Mouse (Mus musculus): ENCODE data around the gene Gtf3c5. TPM values are rescaled to one million over a fixed set of nuclear protein-coding genes. Genes with fewer than 3 reads are reported as not detected.

The Gtf3c5 gene
- polyA plus RNA-seq, 1 experiment from 2014 or later, result 51.6 TPM

DNA sequence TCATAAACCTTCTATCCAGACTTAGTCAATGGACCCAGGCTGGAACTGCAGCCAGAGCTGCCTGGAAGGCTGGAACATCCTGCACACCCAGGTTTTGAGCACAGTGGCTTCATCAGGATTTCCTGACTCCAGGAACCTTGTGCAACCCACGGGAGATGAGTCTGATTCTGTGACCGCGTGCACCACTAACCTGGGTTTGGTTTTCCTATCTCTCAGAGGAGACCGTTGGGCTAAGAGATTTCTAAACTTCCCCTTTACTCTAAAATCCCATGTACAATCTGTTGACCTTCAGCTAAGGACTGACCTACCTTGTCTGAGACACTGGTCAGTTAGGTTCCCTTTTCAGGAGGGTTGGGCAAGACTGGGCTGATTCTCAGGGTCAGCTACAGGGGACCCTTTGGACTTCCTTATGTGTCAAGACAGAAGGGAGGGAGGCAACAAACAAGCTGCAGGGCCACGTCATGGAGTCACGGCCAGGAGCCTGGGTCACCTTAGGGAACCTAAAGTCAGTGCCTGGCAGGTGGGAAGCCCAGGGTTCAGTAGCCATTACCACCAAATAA lies 35.3 kb upstream of the Gtf3c5 start:
- Histone ChIP-seq H3K9ac (replicated peaks) (no peak overlapping the region), H3K4me1 (replicated peaks) (0 out of 2 replicates have a peak, but pooled peaks cover 4% of the 10 kb centered on the region), H3K4me3 (replicated peaks) (no peak overlapping the region), H3K36me3 (no peaks in the 10 kb centered on the region), H3K27ac (no peak overlapping the region), H3K9me3 (no peaks in the 10 kb centered on the region), H3K27me3 (peaks cover 21% of the 10 kb centered on the region), H3K4me2 (replicated peaks) (no peak overlapping the region)
- WGBS, result 83% methylated on average over 6 of the region's 6 CpGs
- no peak for ATAC-seq

DNA sequence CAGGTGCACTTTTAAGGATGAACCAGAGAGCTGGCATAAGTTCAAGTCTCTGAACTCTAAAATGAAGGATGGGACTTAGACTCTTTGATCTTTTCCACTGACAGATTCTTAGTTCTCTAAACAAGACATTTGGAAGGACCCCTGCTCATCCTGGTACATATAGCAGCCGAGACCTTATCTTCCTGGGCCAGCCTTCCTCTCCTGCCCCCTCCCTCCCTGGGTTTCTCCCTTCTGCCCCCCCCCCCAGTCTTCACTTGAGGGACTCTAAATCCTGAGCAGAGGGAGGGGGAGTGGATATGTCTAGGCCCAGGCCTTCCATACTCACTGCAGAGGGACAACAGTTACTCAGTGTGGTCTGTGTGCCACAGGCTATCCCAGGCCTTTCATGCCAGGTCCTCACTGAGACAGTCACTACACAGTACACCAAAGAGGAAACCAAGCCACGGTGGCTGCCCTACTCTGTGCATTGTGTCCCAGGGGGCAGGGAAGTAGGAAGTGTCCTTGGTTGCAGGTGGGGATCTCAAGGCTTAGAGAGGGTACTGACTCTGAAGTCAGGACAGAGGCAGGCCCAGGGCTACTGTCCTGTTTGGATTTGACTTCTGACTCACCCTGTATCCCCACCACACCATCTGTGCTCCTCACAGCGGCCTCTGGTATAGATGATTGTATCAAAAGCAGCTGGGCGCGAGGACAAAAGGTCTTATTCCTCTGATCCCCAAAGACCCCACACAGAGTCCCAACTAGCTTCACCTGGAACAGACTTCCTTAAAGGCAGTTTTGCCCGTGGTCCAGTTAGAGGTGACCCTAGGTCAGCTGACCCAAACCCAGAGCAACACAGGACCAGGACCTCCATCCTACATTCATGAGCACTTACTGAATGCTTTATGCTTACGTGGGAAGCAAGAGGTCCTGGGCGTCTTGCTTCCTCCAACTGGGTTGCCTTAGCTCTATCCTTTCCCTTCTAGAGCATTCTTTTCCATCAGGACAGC lies 34.2 kb upstream of the Gtf3c5 start:
- H3K4me3 ChIP-seq (replicated peaks), result no peak overlapping the region
- H3K4me2 ChIP-seq (replicated peaks), result no peak overlapping the region
- 71% methylated on average over 8 of the region's 8 CpGs for WGBS
- no peaks in the 10 kb centered on the region for H3K9me3 ChIP-seq
- no peak for ATAC-seq
- peaks cover 18% of the 10 kb centered on the region for H3K27me3 ChIP-seq
- H3K27ac ChIP-seq, result no peak overlapping the region
- no peak overlapping the region for H3K9ac ChIP-seq (replicated peaks)
- no peaks in the 10 kb centered on the region for H3K36me3 ChIP-seq
- H3K4me1 ChIP-seq (replicated peaks), result 0 out of 2 replicates have a peak, but pooled peaks cover 4% of the 10 kb centered on the region

DNA sequence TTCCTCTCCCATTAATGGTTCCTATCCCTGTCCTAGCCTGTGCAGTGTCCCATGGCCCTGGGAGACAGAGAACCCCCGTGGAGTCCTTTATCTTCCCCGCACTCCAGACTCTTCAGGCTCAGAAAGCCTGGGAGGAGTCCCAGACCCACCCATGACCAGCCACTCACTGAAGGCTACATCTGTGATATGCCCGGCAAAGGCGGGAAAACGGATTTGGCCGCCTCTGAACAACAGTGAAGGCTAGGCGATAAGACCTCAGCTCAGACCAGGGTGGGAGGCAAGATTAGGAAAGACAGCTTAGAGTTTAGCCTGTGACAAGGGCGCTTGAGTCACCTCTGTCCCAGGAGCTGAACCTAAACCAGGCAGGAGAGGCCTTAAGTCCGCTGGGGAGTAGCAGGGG lies 33.3 kb upstream of the Gtf3c5 start:
- Histone ChIP-seq H3K4me1 (replicated peaks) (0 out of 2 replicates have a peak, but pooled peaks cover 4% of the 10 kb centered on the region), H3K9ac (replicated peaks) (no peak overlapping the region), H3K36me3 (no peaks in the 10 kb centered on the region), H3K27me3 (peaks cover 14% of the 10 kb centered on the region), H3K9me3 (no peaks in the 10 kb centered on the region), H3K27ac (no peak overlapping the region), H3K4me3 (replicated peaks) (no peak overlapping the region), H3K4me2 (replicated peaks) (no peak overlapping the region)
- WGBS, result 77% methylated on average over 9 of the region's 9 CpGs
- no peak for ATAC-seq

DNA sequence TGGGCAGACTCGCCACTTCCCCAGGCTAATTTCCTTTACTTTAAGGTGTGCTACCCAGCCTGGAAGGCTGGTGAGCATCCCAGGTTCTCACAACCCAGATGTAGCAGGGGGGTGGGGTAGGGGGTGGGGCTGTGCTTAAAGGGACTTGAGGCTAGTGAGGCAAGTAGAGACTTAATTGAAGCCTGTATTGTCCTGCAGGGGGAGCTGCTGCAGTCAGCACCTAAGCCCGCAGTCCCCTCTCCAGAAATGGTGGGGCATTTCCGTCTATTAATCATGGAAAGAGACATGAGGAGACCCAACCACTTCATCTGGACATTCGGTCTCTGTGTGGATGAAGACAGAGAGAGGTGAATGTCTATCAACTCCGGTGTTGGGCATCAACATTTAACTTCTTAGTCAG lies 32.8 kb upstream of the Gtf3c5 start:
- H3K9me3 ChIP-seq, result no peaks in the 10 kb centered on the region
- H3K9ac ChIP-seq (replicated peaks), result no peak overlapping the region
- no peak overlapping the region for H3K4me2 ChIP-seq (replicated peaks)
- no peaks in the 10 kb centered on the region for H3K4me1 ChIP-seq (replicated peaks)
- H3K27ac ChIP-seq, result no peak overlapping the region
- no peaks in the 10 kb centered on the region for H3K36me3 ChIP-seq
- no peak for ATAC-seq
- no peak overlapping the region for H3K4me3 ChIP-seq (replicated peaks)
- WGBS, result 42% methylated on average over 5 of the region's 5 CpGs
- H3K27me3 ChIP-seq, result peaks cover 9% of the 10 kb centered on the region

DNA sequence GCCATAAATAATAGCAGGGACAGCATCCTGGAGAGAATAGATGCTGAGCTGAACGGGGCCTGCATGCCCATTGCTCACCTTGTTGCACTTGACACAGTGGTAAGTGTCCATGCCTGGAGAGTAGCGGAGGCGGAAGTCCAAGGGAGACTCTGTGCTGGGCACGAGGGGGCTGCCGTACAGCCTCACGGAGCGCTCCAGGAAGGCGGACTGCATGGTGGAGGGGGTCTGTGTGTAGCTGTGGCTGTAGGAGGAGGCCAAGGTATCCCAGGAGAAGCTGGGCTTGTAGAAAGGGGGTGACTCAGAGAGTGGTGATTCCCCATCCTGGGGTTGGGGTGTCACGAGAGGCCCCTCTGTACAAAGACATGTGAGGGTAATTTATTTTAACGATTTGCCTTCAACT lies 30.0 kb upstream of the Gtf3c5 start:
- no peaks in the 10 kb centered on the region; the same call in 1 of the 2 replicates for H3K4me1 ChIP-seq (replicated peaks)
- no peak overlapping the region for H3K27ac ChIP-seq
- no peaks in the 10 kb centered on the region for H3K36me3 ChIP-seq
- ATAC-seq, result no peak
- H3K9me3 ChIP-seq, result no peaks in the 10 kb centered on the region
- no peak overlapping the region for H3K9ac ChIP-seq (replicated peaks)
- no peaks in the 10 kb centered on the region for H3K27me3 ChIP-seq
- H3K4me3 ChIP-seq (replicated peaks), result no peak overlapping the region
- H3K4me2 ChIP-seq (replicated peaks), result no peak overlapping the region
- WGBS, result 91% methylated on average over 10 of the region's 10 CpGs

DNA sequence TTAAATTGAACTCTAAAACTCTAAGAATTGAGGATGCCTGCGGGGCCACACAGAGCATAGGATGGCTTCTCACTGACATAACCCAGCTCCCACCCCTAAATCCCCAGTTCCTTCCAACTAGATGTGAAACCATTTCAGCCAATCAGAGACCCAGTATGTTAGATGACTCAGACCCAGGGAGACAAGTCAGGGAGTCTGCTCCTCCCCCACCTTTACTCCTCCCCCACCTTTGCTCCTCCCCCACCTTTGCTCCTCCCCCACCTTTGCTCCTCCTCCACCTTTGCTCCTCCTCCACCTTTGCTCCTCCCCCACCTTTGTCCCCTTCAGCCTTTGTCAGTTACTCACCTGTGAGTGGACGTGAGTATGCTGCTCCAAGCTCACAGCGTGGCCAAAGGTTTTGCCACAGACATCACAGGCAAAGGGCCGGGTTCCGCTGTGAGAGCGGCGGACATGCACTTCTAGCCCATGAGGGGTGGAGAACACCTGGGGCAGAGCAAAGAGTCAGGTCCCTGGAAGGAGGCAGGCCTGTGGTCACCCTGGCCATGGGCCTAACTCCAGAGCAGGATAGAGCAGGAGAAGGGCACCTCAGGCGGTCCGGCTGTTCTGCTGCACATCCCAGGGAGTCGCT lies 29.0 kb upstream of the Gtf3c5 start:
- no peak overlapping the region for H3K27ac ChIP-seq

DNA sequence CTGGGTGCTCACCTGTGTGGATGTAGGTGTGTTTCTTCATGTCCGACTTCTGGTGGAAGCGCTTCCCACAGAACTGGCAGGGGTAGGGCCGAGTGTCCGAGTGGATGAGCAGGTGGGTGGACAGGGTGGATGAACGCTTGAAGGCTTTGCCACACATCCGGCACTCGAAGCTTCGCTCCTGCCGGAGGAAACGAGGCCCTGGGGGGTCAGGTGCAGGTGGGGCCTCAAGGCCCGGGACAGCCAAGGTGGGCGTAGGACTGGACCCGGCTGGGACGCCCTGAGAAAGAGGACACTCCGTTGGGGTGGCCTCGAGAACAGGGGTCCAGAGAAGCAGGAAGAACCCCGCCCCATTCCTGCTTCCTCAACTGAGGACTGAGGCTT lies 27.8 kb upstream of the Gtf3c5 start:
- 85% methylated on average over 17 of the region's 17 CpGs for WGBS
- no peaks in the 10 kb centered on the region for H3K36me3 ChIP-seq
- H3K27ac ChIP-seq, result no peak overlapping the region
- H3K27me3 ChIP-seq, result no peaks in the 10 kb centered on the region
- H3K4me1 ChIP-seq (replicated peaks), result no peaks in the 10 kb centered on the region; the same call in 1 of the 2 replicates
- no peaks in the 10 kb centered on the region for H3K9me3 ChIP-seq
- no peak overlapping the region for H3K4me2 ChIP-seq (replicated peaks)
- ATAC-seq, result no peak
- no peak overlapping the region for H3K4me3 ChIP-seq (replicated peaks)
- H3K9ac ChIP-seq (replicated peaks), result no peak overlapping the region

More for the DNA sequence above, 29.0 kb upstream of the Gtf3c5 start:
- Histone ChIP-seq H3K9ac (replicated peaks) (no peak overlapping the region), H3K9me3 (no peaks in the 10 kb centered on the region), H3K4me3 (replicated peaks) (no peak overlapping the region), H3K36me3 (no peaks in the 10 kb centered on the region), H3K4me2 (replicated peaks) (no peak overlapping the region), H3K4me1 (replicated peaks) (no peaks in the 10 kb centered on the region; the same call in 1 of the 2 replicates), H3K27me3 (no peaks in the 10 kb centered on the region)
- no peak for ATAC-seq
- 67% methylated on average over 10 of the region's 10 CpGs for WGBS

DNA sequence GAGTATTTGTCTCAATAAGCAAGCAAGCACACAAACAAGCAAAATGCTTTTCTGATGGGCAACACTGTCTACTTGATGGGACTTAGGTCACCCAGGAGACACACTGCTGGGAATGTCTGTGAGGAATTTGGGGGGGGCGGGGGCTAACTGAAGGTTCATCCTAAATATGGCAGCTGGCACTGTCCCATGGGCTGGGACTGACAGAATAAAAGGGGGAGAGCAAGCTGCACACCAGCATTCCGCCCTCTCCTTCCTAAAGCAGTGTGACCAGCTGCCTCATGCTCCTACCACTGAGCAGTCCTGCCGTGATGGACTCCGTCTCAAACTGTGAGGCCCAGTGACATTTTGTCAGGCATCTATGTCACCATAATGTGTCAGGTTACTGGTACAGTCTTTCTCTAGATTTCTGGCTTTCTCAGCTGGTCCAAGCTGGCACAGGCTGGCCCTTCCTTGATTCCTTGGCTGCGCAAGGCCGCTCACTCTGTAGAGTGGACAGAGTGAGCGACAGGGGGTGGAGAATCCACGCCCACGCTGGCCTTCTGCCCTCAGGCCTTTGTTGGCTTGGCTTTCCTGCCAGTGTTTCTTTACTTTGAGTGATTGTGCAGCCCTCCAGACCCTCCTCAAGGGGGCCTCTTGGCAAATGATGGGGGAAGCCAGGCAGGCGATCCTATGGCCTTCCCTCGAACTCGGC lies 27.3 kb upstream of the Gtf3c5 start:
- Histone ChIP-seq H3K4me1 (replicated peaks) (no peaks in the 10 kb centered on the region; the same call in 1 of the 2 replicates), H3K9me3 (no peaks in the 10 kb centered on the region), H3K4me3 (replicated peaks) (no peak overlapping the region), H3K36me3 (no peaks in the 10 kb centered on the region), H3K4me2 (replicated peaks) (no peak overlapping the region), H3K9ac (replicated peaks) (no peak overlapping the region), H3K27me3 (no peaks in the 10 kb centered on the region), H3K27ac (no peak overlapping the region)
- 60% methylated on average over 12 of the region's 12 CpGs for WGBS
- no peak for ATAC-seq

DNA sequence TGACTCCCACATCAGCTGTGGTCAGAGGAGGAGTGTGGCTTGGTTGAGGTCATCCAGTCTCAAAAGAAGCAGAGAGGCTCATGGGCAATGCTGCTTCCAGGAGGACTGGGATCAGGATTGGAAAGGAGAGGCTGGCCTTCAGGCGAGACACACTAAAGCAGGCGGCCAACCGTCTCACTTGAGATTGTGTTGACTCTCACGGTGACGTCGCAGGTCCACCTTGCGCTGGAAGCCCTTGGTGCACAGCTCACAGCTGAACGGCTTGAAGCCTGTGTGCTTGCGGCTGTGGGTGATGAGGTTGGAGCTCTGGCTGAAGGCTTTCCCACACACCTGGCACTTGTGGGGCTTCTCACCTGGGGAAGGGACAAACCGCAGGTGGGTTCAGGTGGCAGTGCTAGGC lies 26.3 kb upstream of the Gtf3c5 start:
- Histone ChIP-seq H3K9me3 (no peaks in the 10 kb centered on the region), H3K4me2 (replicated peaks) (no peak overlapping the region), H3K36me3 (no peaks in the 10 kb centered on the region), H3K4me1 (replicated peaks) (no peaks in the 10 kb centered on the region; the same call in 1 of the 2 replicates), H3K4me3 (replicated peaks) (no peak overlapping the region), H3K27ac (no peak overlapping the region), H3K9ac (replicated peaks) (no peak overlapping the region), H3K27me3 (no peaks in the 10 kb centered on the region)
- ATAC-seq, result no peak
- WGBS, result 91% methylated on average over 10 of the region's 10 CpGs

DNA sequence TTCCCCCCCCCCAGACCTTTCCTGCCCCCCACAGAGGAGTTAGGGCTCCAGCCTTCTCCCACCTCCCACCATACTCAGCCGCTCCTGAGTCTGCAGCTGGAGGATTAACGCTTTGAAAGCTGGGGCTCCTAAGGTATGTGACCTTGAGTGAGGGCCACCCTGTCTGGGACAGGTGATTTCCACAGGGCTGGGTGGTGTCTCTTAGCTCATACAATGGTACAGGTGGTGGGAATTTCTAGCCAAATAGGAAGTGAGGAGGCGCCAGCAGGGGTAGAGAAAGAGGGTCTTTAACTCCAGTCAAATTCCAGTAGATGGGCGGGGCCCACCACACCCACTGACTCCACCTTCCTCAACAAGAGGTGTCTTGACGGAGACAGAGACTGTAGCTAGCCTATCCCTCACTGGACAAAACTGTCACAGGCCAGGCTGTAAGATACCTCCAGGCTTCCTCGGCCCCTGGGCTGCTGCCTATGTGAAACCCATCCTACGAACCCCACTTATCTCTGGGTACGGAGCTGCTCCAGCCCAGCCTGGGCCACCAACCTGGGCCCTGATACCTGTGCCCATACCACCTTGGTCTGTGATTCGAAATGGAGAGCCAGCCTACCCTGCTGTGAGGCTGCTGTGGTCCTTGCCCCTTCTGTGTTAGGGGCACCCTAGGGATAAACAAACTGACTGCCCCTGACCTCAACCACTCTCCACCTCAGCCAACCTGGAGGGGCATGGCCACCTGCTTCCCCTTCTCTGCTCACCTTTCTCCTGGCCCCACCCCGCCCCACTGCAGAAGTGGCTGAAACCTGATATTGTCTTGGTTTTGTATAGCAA lies 24.0 kb upstream of the Gtf3c5 start:
- 54% methylated on average over 10 of the region's 10 CpGs for WGBS
- no peak for ATAC-seq
- no peaks in the 10 kb centered on the region for H3K9me3 ChIP-seq

More for the DNA sequence above, 24.0 kb upstream of the Gtf3c5 start:
- Histone ChIP-seq H3K4me3 (replicated peaks) (no peak overlapping the region), H3K27me3 (no peaks in the 10 kb centered on the region), H3K36me3 (no peaks in the 10 kb centered on the region), H3K4me1 (replicated peaks) (no peaks in the 10 kb centered on the region; the same call in 1 of the 2 replicates), H3K27ac (no peak overlapping the region), H3K9ac (replicated peaks) (no peak overlapping the region), H3K4me2 (replicated peaks) (no peak overlapping the region)
